8 mouse cellular contexts compared by ENCODE assay signal in the genomic region with DNA sequence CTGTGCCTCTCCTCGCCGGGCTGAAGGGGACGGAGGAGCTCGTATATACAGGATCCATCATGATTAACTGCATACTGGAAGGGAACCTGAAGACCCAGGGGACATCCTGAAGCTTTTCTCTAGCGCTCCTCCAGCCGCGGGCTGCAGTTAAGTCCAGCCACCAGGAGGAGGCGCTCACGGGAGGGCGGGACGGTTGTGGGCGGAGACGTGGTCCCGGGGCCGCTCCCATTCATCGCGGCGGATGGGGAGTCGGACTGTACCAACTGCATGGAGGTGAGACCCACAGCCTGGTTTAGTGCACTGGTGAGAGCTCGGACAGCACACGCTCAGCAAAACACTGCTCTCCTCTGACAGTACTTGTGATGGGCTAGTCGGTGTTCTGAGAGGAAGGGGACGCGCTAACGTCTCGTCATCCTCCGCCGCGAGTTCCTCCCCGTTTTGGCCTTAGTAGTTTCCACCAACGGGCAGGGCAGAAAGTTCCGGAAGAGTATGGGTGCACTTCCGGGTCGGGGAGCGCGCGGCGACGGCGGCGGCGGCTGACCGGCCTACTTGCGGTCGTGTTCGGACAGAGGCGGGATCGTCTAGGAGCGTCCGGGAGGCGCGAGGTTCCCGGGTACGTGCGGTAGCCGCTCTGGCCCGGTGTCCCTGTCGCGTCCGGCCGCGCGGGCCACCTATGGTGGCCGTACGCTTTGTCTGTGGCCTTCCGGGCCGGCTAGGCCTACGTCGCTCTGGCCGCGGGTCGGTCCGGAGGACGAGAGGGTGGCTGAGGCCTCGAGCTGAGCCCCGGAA. TPM values are rescaled to one million over a fixed set of nuclear protein-coding genes. Genes with fewer than 3 reads are reported as not detected.
A peak's percentile ranks its signal among the peaks of the same experiment; 100 is the strongest.
DNase-seq lines count a peak whose midpoint lies in the region; ATAC-seq and TF ChIP-seq lines count a peak whose summit lies in the region.

Phrf1 (plus strand) TSS at position 506 of the 789 bp plus-strand sequence.

- H3K27me3 ChIP-seq in CH12.LX (replicated peaks): peaks cover 14% of the 10 kb centered on the region
- no peaks in the 10 kb centered on the region for H3K27me3 ChIP-seq in forebrain, embryonic 12.5 days
- H3K27me3 ChIP-seq in heart, postnatal 0 days (ENCODE audit: control insufficient read depth, insufficient read depth, low read length): no peaks in the 10 kb centered on the region
- H3K27me3 ChIP-seq in liver, embryonic 16.5 days (ENCODE audit: control insufficient read depth, insufficient read depth, low read depth, low read length): no peaks in the 10 kb centered on the region
- H3K27me3 ChIP-seq in neural tube, embryonic 13.5 days: no peaks in the 10 kb centered on the region
- H3K27me3 ChIP-seq in testis, adult 2 months (ENCODE audit: control insufficient read depth, insufficient read depth, low read length): no peaks in the 10 kb centered on the region

- H3K4me3 ChIP-seq in CH12.LX (replicated peaks in 1 of 3; ENCODE audit: low read depth in 2 of 3, low read length in 2 of 3, poor library complexity in 1 of 3): peak within 1 kb of the TSS; percentile 88 to 100 (median 99)
- peak within 1 kb of the TSS; percentile 99 for H3K4me3 ChIP-seq in forebrain, embryonic 12.5 days (replicated peaks)
- H3K4me3 ChIP-seq in heart, postnatal 0 days (ENCODE audit: low read depth, low read length): peak within 1 kb of the TSS; percentile 96
- peak within 1 kb of the TSS; percentile 84 for H3K4me3 ChIP-seq in liver, embryonic 16.5 days (ENCODE audit: low read depth, low read length)
- peak within 1 kb of the TSS; percentile 99 for H3K4me3 ChIP-seq in neural tube, embryonic 13.5 days
- peak within 1 kb of the TSS; percentile 97 for H3K4me3 ChIP-seq in testis, adult 2 months (ENCODE audit: control insufficient read depth, low read depth, low read length)

- dilution Hi-C loops in CH12.LX (cut with MboI; ENCODE audit: extremely low pct_ligation_motif_present, extremely low pct_unique_long_range_greater_than_20kb, low sequenced_read_pairs): no loop called here

- peak; percentile 47 for TF ChIP-seq RAD21 in CH12.LX (IDR thresholded peaks at IDR 0.05; ENCODE audit: low read depth, low read length)

- TF ChIP-seq CTCF in CH12.LX (conservative IDR thresholded peaks at IDR 0.05 in 1 of 2, IDR thresholded peaks at IDR 0.05 in 1 of 2; ENCODE audit: low read depth in 2 of 2, low read length in 2 of 2): peak; percentile 61 to 90
- peak; percentile 99 for TF ChIP-seq CTCF in heart, postnatal 0 days (IDR thresholded peaks at IDR 0.05; ENCODE audit: low read depth)
- TF ChIP-seq CTCF in testis, adult 2 months (IDR thresholded peaks at IDR 0.05; ENCODE audit: control insufficient read depth, insufficient read depth, insufficient replicate concordance, low read depth, low read length): peak; percentile 96

- H3K27ac ChIP-seq in CH12.LX (ENCODE audit: insufficient read depth, low read depth): peak within 1 kb of the TSS; percentile 84
- peak within 1 kb of the TSS; percentile 92 for H3K27ac ChIP-seq in forebrain, embryonic 12.5 days
- peak within 1 kb of the TSS; percentile 90 for H3K27ac ChIP-seq in heart, postnatal 0 days (ENCODE audit: low read depth)
- H3K27ac ChIP-seq in liver, embryonic 16.5 days (ENCODE audit: low read length): peak within 1 kb of the TSS; percentile 91
- H3K27ac ChIP-seq in neural tube, embryonic 13.5 days (replicated peaks): peak within 1 kb of the TSS; percentile 97
- peak within 1 kb of the TSS; percentile 99 for H3K27ac ChIP-seq in testis, adult 2 months (ENCODE audit: control insufficient read depth, insufficient read depth, low read depth, low read length)

- H3K36me3 ChIP-seq in CH12.LX (replicated peaks in 1 of 2; ENCODE audit: control insufficient read depth in 1 of 2, insufficient read depth in 1 of 2, low read length in 1 of 2): peaks cover 25 to 33% of the 10 kb centered on the region in 2 experiments
- peaks cover 31% of the 10 kb centered on the region for H3K36me3 ChIP-seq in forebrain, embryonic 12.5 days (replicated peaks)
- H3K36me3 ChIP-seq in heart, postnatal 0 days (replicated peaks; ENCODE audit: control insufficient read depth, insufficient read depth, low read length): peaks cover 32% of the 10 kb centered on the region
- H3K36me3 ChIP-seq in liver, embryonic 16.5 days (ENCODE audit: control insufficient read depth, insufficient read depth): peaks cover 24% of the 10 kb centered on the region
- peaks cover 31% of the 10 kb centered on the region for H3K36me3 ChIP-seq in neural tube, embryonic 13.5 days
- H3K36me3 ChIP-seq in testis, adult 2 months (ENCODE audit: control insufficient read depth, insufficient read depth, low read length): peaks cover 2% of the 10 kb centered on the region; the same call in 1 of the 2 replicates

- peak; percentile 88 for TF ChIP-seq POLR2A in CH12.LX (IDR thresholded peaks at IDR 0.05; ENCODE audit: low read depth, low read length)
- peak; percentile 86 for TF ChIP-seq POLR2A in testis, adult 2 months (IDR thresholded peaks at IDR 0.05; ENCODE audit: control insufficient read depth, low read depth, low read length)

- H3K4me2 ChIP-seq in CH12.LX (ENCODE audit: insufficient read depth, low read depth, poor library complexity, severe bottlenecking): peak within 1 kb of the TSS; percentile 96
- peak within 1 kb of the TSS; percentile 95 for H3K4me2 ChIP-seq in forebrain, embryonic 12.5 days
- H3K4me2 ChIP-seq in heart, postnatal 0 days (ENCODE audit: low read depth, low read length): peak within 1 kb of the TSS; percentile 89
- H3K4me2 ChIP-seq in liver, embryonic 16.5 days (ENCODE audit: low read depth, low read length): peak within 1 kb of the TSS; percentile 85
- H3K4me2 ChIP-seq in neural tube, embryonic 13.5 days: peak within 1 kb of the TSS; percentile 85

- no peak for TF ChIP-seq EP300 in CH12.LX (IDR thresholded peaks at IDR 0.05; ENCODE audit: low read length)
- TF ChIP-seq EP300 in heart, postnatal 0 days (IDR thresholded peaks at IDR 0.05; ENCODE audit: low read depth): 0 out of 2 replicates have a peak, but pooled peaks have one; percentile 76

- H3K4me1 ChIP-seq in CH12.LX (ENCODE audit: control insufficient read depth in 1 of 2, insufficient read depth in 2 of 2): peaks cover 4 to 30% of the 10 kb centered on the region in 2 experiments; a peak in 3 of 4 replicates
- peaks cover 24% of the 10 kb centered on the region for H3K4me1 ChIP-seq in forebrain, embryonic 12.5 days
- peaks cover 17% of the 10 kb centered on the region for H3K4me1 ChIP-seq in heart, postnatal 0 days (ENCODE audit: control insufficient read depth, insufficient read depth)
- peaks cover 24% of the 10 kb centered on the region for H3K4me1 ChIP-seq in liver, embryonic 16.5 days (ENCODE audit: control insufficient read depth, low read depth, low read length)
- peaks cover 26% of the 10 kb centered on the region for H3K4me1 ChIP-seq in neural tube, embryonic 13.5 days (replicated peaks)
- H3K4me1 ChIP-seq in testis, adult 2 months (ENCODE audit: control insufficient read depth, insufficient read depth, low read length): peaks cover 5% of the 10 kb centered on the region

- in situ Hi-C loops in CH12.LX (cut with MboI; ENCODE audit: low pct_ligation_motif_present, low pct_unique_long_range_greater_than_20kb, low sequenced_read_pairs): no loop called here

- peaks cover 7% of the 10 kb centered on the region for H3K9me3 ChIP-seq in CH12.LX (replicated peaks; ENCODE audit: low read length)
- no peaks in the 10 kb centered on the region for H3K9me3 ChIP-seq in forebrain, embryonic 12.5 days
- no peaks in the 10 kb centered on the region for H3K9me3 ChIP-seq in heart, postnatal 0 days (replicated peaks; ENCODE audit: control insufficient read depth, low read length)
- H3K9me3 ChIP-seq in liver, embryonic 16.5 days (replicated peaks; ENCODE audit: control insufficient read depth, low read length): no peaks in the 10 kb centered on the region
- no peaks in the 10 kb centered on the region for H3K9me3 ChIP-seq in neural tube, embryonic 13.5 days

- peaks cover 42% of the 10 kb centered on the region for H3K79me2 ChIP-seq in CH12.LX (replicated peaks; ENCODE audit: control insufficient read depth, extremely low read depth, insufficient read depth, poor library complexity, severe bottlenecking)

- DNase-seq in CH12.LX (ENCODE audit: extremely low read depth): peak; percentile 81
- peak; percentile 75 for DNase-seq in c-Kit-positive CD71-positive TER-119-negative erythroid progenitor cells, embryonic 14.5 days (ENCODE audit: low read depth)
- peak; percentile 92 for DNase-seq in heart, postnatal 0 days (ENCODE audit: low spot score)
- DNase-seq in kidney, postnatal 4 days: peak; percentile 96

- peak; percentile 93 for ATAC-seq in forebrain, embryonic 12.5 days (ENCODE audit: low FRiP score)
- ATAC-seq in heart, postnatal 0 days (ENCODE audit: insufficient read depth, low read depth): peak; percentile 92
- peak; percentile 93 for ATAC-seq in liver, embryonic 16.5 days (ENCODE audit: low read depth)
- peak; percentile 93 for ATAC-seq in neural tube, embryonic 13.5 days (ENCODE audit: low read depth)

- WGBS in forebrain, embryonic 12.5 days: under 1% methylated on average over 76 of the region's 76 CpGs
- under 1% methylated on average over 73 of the region's 76 CpGs for WGBS in heart, postnatal 0 days
- under 1% methylated on average over 75 of the region's 76 CpGs for WGBS in liver, embryonic 16.5 days (ENCODE audit: insufficient replicate concordance)
- under 1% methylated on average over 76 of the region's 76 CpGs for WGBS in neural tube, embryonic 13.5 days

- peak within 1 kb of the TSS; percentile 95 for H3K9ac ChIP-seq in CH12.LX (ENCODE audit: insufficient read depth, low read depth)
- peak within 1 kb of the TSS; percentile 96 for H3K9ac ChIP-seq in forebrain, embryonic 12.5 days
- peak within 1 kb of the TSS; percentile 95 for H3K9ac ChIP-seq in heart, postnatal 0 days (replicated peaks; ENCODE audit: low read depth, low read length)
- H3K9ac ChIP-seq in liver, embryonic 16.5 days (ENCODE audit: low read depth, low read length): peak within 1 kb of the TSS; percentile 93
- peak within 1 kb of the TSS; percentile 96 for H3K9ac ChIP-seq in neural tube, embryonic 13.5 days

TF ChIP-seq in CH12.LX, 34 proteins besides CTCF, POLR2A, EP300 and RAD21 (continues in another document):
- TF ChIP-seq IRF4 (IDR thresholded peaks at IDR 0.05; ENCODE audit: low read depth, low read length) (peak; percentile 61), GABPA (IDR thresholded peaks at IDR 0.05; ENCODE audit: insufficient replicate concordance, low read depth, low read length) (no peak; the same call in 1 of the 2 replicates), ZC3H11A (IDR thresholded peaks at IDR 0.05; ENCODE audit: low read depth, low read length) (no peak)

RNA-seq across cellular contexts. Expression of gene Phrf1, which starts in this region (rescaled TPM):
- total RNA-seq in CH12.LX (2012; rRNA removed): 51.7 and 52.5 TPM in 2 replicates
- total RNA-seq in CH12.LX (2014; rRNA removed): 21.8 and 22.4 TPM in 2 replicates
- polyA plus RNA-seq in CH12.LX (2012; ENCODE audit: insufficient read length, low read depth): 59.2 and 67.0 TPM in 2 replicates
- 106 and 107 TPM in 2 replicates for polyA plus RNA-seq in forebrain, embryonic 12.5 days (2016; fragmentation: Nextera tagmentation; extraction: Ambion mirVana)
- 28.9 and 31.9 TPM in 2 replicates for total RNA-seq in heart, postnatal 0 days (2014; rRNA removed; ENCODE audit: low replicate concordance)
- polyA plus RNA-seq in heart, postnatal 0 days (2015; fragmentation: Nextera tagmentation; extraction: Ambion mirVana): 17.4 and 20.4 TPM in 2 replicates
- 23.8 and 28.5 TPM in 2 replicates for polyA plus RNA-seq in liver, embryonic 16.5 days (2015; fragmentation: Nextera tagmentation; extraction: Ambion mirVana)
- 71.4 and 74.1 TPM in 2 replicates for polyA plus RNA-seq in neural tube, embryonic 13.5 days (2015; fragmentation: Nextera tagmentation; extraction: Ambion mirVana)
- polyA plus RNA-seq in testis, adult 2 months (2012; rRNA removed): 17.6 and 19.0 TPM in 2 replicates

Comparison
In these comparisons a context has a peak if more than half of its experiments do, and no peak if none do; other contexts are left out.
1. Peak in every context shown above with its lines: DNase-seq, ATAC-seq, H3K4me3 ChIP-seq and H3K27ac ChIP-seq.